Mouse (Mus musculus): ENCODE measurements around the gene Sars. TPM values are rescaled to one million over a fixed set of nuclear protein-coding genes. Genes with fewer than 3 reads are reported as not detected.

Gene Sars
- polyA plus RNA-seq, 1 experiment: 685 TPM

- peak overlapping the region; percentile 99 for H3K4me3 ChIP-seq
- H3K4me2 ChIP-seq (ENCODE audit: low read depth): peak overlapping the region; percentile 82
- H3K27me3 ChIP-seq (ENCODE audit: control insufficient read depth, insufficient read depth, insufficient read length): peaks cover 10% of the 10 kb centered on the region
- H3ac ChIP-seq (ENCODE audit: control insufficient read depth, insufficient read length): peak overlapping the region; percentile 81
- TF ChIP-seq REST (IDR thresholded peaks at IDR 0.05; ENCODE audit: insufficient read depth, insufficient read length) (no peak), MYOD1 (IDR thresholded peaks at IDR 0.05; ENCODE audit: control insufficient read depth in 1 of 3, insufficient read length in 2 of 3, low read depth in 2 of 3) (peak in 1 of 3 experiments; percentile 13), POLR2A (IDR thresholded peaks at IDR 0.05; ENCODE audit: insufficient read length, low read depth) (peak; percentile 73), TCF12 (IDR thresholded peaks at IDR 0.05; ENCODE audit: insufficient read depth, poor library complexity, severe bottlenecking) (no peak), USF1 (IDR thresholded peaks at IDR 0.05; ENCODE audit: low read depth) (peak; percentile 98), E2F4 (IDR thresholded peaks at IDR 0.05; ENCODE audit: insufficient read depth) (no peak), CEBPB (IDR thresholded peaks at IDR 0.05; ENCODE audit: insufficient read depth, poor library complexity, severe bottlenecking) (peak; percentile 100), SRF (IDR thresholded peaks at IDR 0.05; ENCODE audit: control insufficient read depth, insufficient read length, low read depth) (no peak), POLR2AphosphoS2 (IDR thresholded peaks at IDR 0.05; ENCODE audit: insufficient read length, low read depth) (peak; percentile 92), MYOG (IDR thresholded peaks at IDR 0.05; ENCODE audit: control insufficient read depth in 1 of 3, insufficient read depth in 1 of 3, insufficient read length in 2 of 3, low read depth in 2 of 3) (peak in 1 of 3 experiments; percentile 10), TCF3 (IDR thresholded peaks at IDR 0.05; ENCODE audit: insufficient read length, low read depth) (no peak), MAX (IDR thresholded peaks at IDR 0.05; ENCODE audit: low read depth) (peak; percentile 88)
- peaks cover 60% of the 10 kb centered on the region for H3K79me2 ChIP-seq (ENCODE audit: control insufficient read depth, insufficient read depth)
- peaks cover 37% of the 10 kb centered on the region for H3K36me3 ChIP-seq (ENCODE audit: control insufficient read depth, insufficient read depth)
These were observed 980 bp downstream of the Sars start for GRCm38 (mm10) chr3:108444029-108444428.

GRCm38 (mm10) chr3:108436380-108436714, 8.7 kb downstream of the Sars start:
- H3K79me2 ChIP-seq (ENCODE audit: control insufficient read depth, insufficient read depth): peaks cover 55% of the 10 kb centered on the region
- peaks cover 85% of the 10 kb centered on the region for H3K36me3 ChIP-seq (ENCODE audit: control insufficient read depth, insufficient read depth)
- H3K27me3 ChIP-seq (ENCODE audit: control insufficient read depth, insufficient read depth, insufficient read length): no peaks in the 10 kb centered on the region
- H3K4me2 ChIP-seq (ENCODE audit: low read depth): no peak overlapping the region
- TF ChIP-seq POLR2A (IDR thresholded peaks at IDR 0.05; ENCODE audit: insufficient read length, low read depth) (no peak), TCF3 (IDR thresholded peaks at IDR 0.05; ENCODE audit: insufficient read length, low read depth) (no peak), CEBPB (IDR thresholded peaks at IDR 0.05; ENCODE audit: insufficient read depth, poor library complexity, severe bottlenecking) (no peak), TCF12 (IDR thresholded peaks at IDR 0.05; ENCODE audit: insufficient read depth, poor library complexity, severe bottlenecking) (no peak), REST (IDR thresholded peaks at IDR 0.05; ENCODE audit: insufficient read depth, insufficient read length) (no peak), USF1 (IDR thresholded peaks at IDR 0.05; ENCODE audit: low read depth) (no peak), MYOG (IDR thresholded peaks at IDR 0.05; ENCODE audit: control insufficient read depth in 1 of 3, insufficient read depth in 1 of 3, insufficient read length in 2 of 3, low read depth in 2 of 3) (no peak), MYOD1 (IDR thresholded peaks at IDR 0.05; ENCODE audit: control insufficient read depth in 1 of 3, insufficient read length in 2 of 3, low read depth in 2 of 3) (no peak), MAX (IDR thresholded peaks at IDR 0.05; ENCODE audit: low read depth) (no peak), E2F4 (IDR thresholded peaks at IDR 0.05; ENCODE audit: insufficient read depth) (no peak), SRF (IDR thresholded peaks at IDR 0.05; ENCODE audit: control insufficient read depth, insufficient read length, low read depth) (no peak)
- H3K4me3 ChIP-seq: no peak overlapping the region
- no peak overlapping the region for H3ac ChIP-seq (ENCODE audit: control insufficient read depth, insufficient read length)

- Histone ChIP-seq H3K36me3 (ENCODE audit: control insufficient read depth, insufficient read depth) (peaks cover 86% of the 10 kb centered on the region), H3K4me3 (no peak overlapping the region), H3K4me2 (ENCODE audit: low read depth) (no peak overlapping the region), H3K27me3 (ENCODE audit: control insufficient read depth, insufficient read depth, insufficient read length) (no peaks in the 10 kb centered on the region), H3K79me2 (ENCODE audit: control insufficient read depth, insufficient read depth) (peaks cover 50% of the 10 kb centered on the region), H3ac (ENCODE audit: control insufficient read depth, insufficient read length) (no peak overlapping the region)
- no peak for TF ChIP-seq USF1 (IDR thresholded peaks at IDR 0.05; ENCODE audit: low read depth)
- no peak for TF ChIP-seq CEBPB (IDR thresholded peaks at IDR 0.05; ENCODE audit: insufficient read depth, poor library complexity, severe bottlenecking)
- TF ChIP-seq TCF3 (IDR thresholded peaks at IDR 0.05; ENCODE audit: insufficient read length, low read depth): no peak
- TF ChIP-seq MYOG (IDR thresholded peaks at IDR 0.05; ENCODE audit: control insufficient read depth in 1 of 3, insufficient read depth in 1 of 3, insufficient read length in 2 of 3, low read depth in 2 of 3): no peak
- TF ChIP-seq REST (IDR thresholded peaks at IDR 0.05; ENCODE audit: insufficient read depth, insufficient read length): no peak
- TF ChIP-seq MAX (IDR thresholded peaks at IDR 0.05; ENCODE audit: low read depth): no peak
- no peak for TF ChIP-seq POLR2A (IDR thresholded peaks at IDR 0.05; ENCODE audit: insufficient read length, low read depth)
- no peak for TF ChIP-seq POLR2AphosphoS2 (IDR thresholded peaks at IDR 0.05; ENCODE audit: insufficient read length, low read depth)
These were observed 9.2 kb downstream of the Sars start for GRCm38 (mm10) chr3:108435701-108436379.

- peaks cover 31% of the 10 kb centered on the region for H3K79me2 ChIP-seq (ENCODE audit: control insufficient read depth, insufficient read depth)
- H3ac ChIP-seq (ENCODE audit: control insufficient read depth, insufficient read length): no peak overlapping the region
- H3K4me3 ChIP-seq: no peak overlapping the region
- H3K27me3 ChIP-seq (ENCODE audit: control insufficient read depth, insufficient read depth, insufficient read length): no peaks in the 10 kb centered on the region
- peaks cover 92% of the 10 kb centered on the region for H3K36me3 ChIP-seq (ENCODE audit: control insufficient read depth, insufficient read depth)
- TF ChIP-seq USF1 (IDR thresholded peaks at IDR 0.05; ENCODE audit: low read depth): no peak
- no peak for TF ChIP-seq CEBPB (IDR thresholded peaks at IDR 0.05; ENCODE audit: insufficient read depth, poor library complexity, severe bottlenecking)
- no peak for TF ChIP-seq TCF3 (IDR thresholded peaks at IDR 0.05; ENCODE audit: insufficient read length, low read depth)
- no peak for TF ChIP-seq E2F4 (IDR thresholded peaks at IDR 0.05; ENCODE audit: insufficient read depth)
- no peak for TF ChIP-seq POLR2AphosphoS2 (IDR thresholded peaks at IDR 0.05; ENCODE audit: insufficient read length, low read depth)
- TF ChIP-seq MYOG (IDR thresholded peaks at IDR 0.05; ENCODE audit: control insufficient read depth in 1 of 3, insufficient read depth in 1 of 3, insufficient read length in 2 of 3, low read depth in 2 of 3): no peak
- no peak for TF ChIP-seq MAX (IDR thresholded peaks at IDR 0.05; ENCODE audit: low read depth)
- TF ChIP-seq MYOD1 (IDR thresholded peaks at IDR 0.05; ENCODE audit: control insufficient read depth in 1 of 3, insufficient read length in 2 of 3, low read depth in 2 of 3): no peak
- no peak for TF ChIP-seq TCF12 (IDR thresholded peaks at IDR 0.05; ENCODE audit: insufficient read depth, poor library complexity, severe bottlenecking)
- no peak for TF ChIP-seq SRF (IDR thresholded peaks at IDR 0.05; ENCODE audit: control insufficient read depth, insufficient read length, low read depth)
- no peak for TF ChIP-seq POLR2A (IDR thresholded peaks at IDR 0.05; ENCODE audit: insufficient read length, low read depth)
- TF ChIP-seq REST (IDR thresholded peaks at IDR 0.05; ENCODE audit: insufficient read depth, insufficient read length): no peak
- H3K4me2 ChIP-seq (ENCODE audit: low read depth): no peak overlapping the region
These were observed 11.0 kb downstream of the Sars start for GRCm38 (mm10) chr3:108433881-108434495.
